Mouse (Mus musculus) thymus, postnatal 36 days (tissue): ENCODE measurements around the gene Ptpdc1.

Source experiments
- DNase-seq, 2 experiments: peaks; one replicate each; pipeline ENCODE4 v3.0.0; 2022; ENCODE audit warnings: mixed read lengths in 2 of 2

Gene Ptpdc1

DNA sequence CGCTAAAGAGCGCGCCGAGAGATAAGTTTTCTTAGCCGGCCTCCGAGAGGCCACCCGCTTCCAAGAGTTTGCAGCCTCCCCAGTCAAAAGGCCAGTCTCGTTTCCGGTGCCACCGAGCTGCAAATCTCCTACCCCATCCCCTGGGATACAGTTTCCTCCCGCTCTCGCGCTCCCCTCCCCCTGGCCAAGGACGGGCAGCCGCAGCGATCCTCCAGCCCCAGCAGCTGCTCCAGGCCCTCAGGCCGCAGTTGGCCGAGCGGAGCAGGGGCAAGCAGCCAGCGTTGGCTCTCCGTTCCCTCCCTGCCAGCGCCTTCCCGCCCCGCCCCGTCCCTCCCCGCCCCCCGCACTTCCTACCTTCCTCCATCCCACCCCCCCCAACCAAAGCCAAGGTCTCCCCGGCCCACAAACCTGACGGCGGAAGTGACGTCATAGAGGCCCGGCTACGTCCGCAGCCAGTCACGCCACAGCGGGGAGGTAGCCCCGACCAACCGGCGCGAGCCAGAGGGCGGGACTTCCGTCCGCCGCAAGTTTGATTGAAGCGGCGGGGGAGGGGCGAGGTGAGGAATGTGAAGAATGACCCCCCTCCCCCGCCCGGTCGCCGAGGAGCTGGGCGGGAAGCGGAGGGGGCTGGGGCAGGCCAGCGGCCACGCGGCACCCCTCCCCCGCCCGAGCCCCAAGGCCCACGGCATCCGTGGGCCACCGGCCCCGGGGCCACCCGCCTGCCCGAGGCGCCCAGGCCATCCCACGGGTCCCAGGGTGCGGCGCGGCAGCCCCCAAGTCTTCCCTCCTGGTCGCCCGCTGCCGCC is 79.8 kb downstream of the Ptpdc1 start:
- peak; percentile 95 to 98 for DNase-seq

DNA sequence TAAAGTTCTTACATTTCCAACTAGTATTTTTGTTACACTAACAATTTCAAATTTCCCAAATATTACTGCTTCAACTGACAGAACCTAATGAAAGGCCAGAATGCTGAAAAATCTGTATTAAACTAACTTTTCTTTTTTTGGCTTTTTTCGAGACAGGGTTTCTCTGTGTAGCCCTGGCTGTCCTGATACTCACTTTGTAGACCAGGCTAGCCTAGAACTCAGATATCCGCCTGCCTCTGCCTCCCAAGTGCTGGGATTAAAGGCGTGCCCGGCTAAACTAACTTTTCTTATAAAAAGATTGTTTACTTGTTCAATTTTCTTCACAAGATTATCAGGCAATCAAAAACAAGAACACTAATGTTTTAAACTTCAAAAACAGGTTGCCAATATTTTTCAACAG is 80.6 kb downstream of the Ptpdc1 start:
- no peak for DNase-seq

DNA sequence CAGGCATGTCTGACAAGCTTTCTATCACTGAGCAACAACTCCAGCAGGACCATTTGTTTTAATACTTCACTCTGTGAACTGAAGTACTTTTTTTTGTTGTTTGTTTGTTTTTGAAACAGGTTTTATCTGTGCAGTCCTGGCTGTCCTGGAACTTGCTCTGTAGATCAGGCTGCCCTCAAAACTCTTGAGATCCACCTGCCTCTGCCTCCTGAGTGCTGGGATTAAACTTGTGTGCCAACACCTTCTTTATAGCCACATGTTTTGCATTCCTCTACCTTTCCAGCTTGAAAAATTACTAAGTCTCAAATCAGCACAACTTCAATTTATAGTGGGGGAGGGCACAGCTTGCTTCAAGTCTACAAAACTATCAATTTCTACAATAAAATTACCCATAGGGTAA is 81.1 kb downstream of the Ptpdc1 start:
- DNase-seq: no peak

DNA sequence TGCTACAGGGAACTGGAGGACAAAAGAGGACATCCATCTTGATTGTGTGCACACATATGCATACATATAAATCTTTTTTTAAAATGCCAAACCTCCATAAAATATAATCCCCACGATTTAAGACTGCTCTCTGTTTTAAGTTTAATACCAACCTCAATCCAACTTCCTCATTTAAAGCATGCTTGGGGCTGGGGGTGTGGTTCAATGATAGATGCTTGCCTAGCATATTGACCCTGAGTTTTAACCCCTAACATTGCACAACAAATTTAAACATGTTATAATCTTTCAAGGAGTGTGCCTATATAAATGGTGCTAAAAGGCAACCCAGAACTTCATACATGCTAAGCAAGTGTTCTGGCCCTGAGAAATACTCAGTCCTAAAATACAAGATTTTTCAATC is 85.0 kb downstream of the Ptpdc1 start:
- DNase-seq: no peak

DNA sequence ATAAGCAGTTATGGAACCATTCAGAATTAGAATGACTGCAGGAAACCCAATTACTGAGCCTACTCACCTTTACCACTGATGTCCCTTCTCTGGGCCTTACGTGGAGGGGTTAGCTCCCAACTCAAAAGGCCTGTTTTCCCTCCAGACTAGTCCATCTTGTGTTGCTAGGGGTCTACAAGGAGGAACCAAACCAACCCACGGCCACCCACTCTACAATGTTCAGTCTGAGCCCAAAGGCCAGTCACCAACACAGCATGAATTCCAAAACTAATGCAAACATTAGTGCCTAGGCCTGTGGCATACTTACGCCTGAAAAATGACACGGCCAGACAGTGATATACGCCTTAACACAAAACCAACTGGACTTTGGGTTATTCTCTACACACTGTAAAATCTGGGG is 92.0 kb downstream of the Ptpdc1 start:
- no peak for DNase-seq

DNA sequence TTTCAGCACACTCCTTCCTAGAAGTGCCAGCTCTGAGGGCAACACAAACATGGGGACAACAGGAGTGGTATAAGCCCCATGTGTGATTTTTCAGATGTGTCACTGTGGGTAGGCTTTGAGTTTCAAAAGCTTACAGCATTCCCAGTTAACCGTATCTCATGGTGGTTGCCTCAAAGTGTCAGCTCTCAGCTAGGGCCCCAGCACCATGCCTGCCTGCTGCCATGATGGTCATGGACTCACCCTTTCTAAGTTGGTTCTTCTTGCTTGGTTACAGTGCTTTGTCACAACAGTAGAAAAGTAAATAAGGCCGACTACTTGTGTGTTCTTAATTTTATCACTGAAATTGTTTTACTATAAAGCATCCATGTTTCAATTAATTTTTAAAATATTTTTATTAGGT is 94.0 kb downstream of the Ptpdc1 start:
- no peak for DNase-seq

DNA sequence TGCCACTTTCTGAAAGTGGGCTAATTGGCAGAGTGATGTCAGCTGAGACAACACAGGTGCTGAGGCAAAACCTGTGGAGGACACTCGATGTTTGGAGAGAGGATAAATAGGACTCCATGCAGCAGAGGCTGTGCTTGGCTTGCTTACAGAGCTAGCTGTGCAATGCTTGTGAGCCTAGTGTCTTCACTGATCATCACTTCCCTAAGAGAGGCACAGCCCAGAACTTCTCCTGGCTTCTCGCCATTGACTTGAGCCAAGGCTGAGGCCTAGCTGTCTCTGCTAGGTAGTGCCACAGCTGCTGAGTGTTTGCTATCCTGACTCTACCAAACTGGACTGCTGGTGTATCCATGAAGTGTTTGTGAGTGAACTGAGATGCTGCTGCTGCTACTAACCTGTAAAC is 94.8 kb downstream of the Ptpdc1 start:
- no peak for DNase-seq

DNA sequence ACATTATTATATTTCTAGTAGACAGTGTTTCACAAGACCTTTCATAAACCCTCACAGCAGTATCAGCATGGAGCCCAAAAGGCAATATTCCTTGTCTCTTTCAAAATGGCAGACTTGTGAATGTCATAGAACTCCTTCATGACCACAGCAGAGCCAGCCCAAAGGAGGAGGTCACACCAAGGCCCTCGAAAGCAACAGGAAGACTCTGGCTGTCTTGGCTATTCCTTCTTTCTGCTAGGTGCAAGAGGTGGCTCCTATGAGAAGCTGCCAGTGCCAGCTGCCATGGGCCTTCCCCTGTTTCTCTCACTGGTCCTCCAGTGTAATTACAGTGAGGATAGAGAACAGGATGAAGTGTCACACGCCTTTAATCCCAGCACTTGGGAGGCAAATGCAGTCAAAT is 96.4 kb downstream of the Ptpdc1 start:
- no peak for DNase-seq

DNA sequence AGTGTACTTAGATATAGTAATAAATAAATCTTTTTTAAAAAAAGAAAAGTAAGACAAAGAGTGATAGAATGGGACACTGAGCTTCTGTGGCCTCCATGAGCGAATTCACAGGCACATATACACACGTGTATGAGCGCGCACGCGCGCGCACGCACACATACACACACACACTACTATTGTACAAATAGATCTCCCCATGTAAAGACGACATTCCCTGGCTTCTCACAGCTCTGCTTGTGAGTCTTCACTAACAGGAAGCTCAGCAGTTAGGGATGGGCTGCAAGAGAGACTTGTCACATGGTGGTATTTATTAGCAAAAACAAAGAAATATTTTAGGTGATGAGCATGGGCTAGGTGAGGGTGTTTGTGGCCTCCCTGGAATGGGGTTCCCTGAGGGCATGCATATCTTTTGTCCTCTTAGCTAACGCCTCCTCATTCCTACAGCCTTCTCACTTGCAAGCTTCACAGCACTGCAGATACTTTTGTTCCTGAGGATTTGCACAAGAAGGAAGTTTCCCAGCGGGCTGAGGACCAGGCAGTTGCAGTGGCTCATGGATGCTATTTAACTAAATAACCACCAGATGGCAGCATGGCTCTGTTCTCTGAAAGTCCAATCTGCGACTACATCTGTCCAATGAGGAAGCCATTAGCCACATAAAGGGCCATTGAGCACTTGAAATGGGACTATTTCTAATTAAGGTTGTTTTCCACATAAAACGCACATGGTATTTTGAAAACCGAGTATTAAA is 97.2 kb downstream of the Ptpdc1 start:
- DNase-seq: peak; percentile 25 to 33
